Mouse (Mus musculus): ENCODE data around the gene Prkci.

DNA sequence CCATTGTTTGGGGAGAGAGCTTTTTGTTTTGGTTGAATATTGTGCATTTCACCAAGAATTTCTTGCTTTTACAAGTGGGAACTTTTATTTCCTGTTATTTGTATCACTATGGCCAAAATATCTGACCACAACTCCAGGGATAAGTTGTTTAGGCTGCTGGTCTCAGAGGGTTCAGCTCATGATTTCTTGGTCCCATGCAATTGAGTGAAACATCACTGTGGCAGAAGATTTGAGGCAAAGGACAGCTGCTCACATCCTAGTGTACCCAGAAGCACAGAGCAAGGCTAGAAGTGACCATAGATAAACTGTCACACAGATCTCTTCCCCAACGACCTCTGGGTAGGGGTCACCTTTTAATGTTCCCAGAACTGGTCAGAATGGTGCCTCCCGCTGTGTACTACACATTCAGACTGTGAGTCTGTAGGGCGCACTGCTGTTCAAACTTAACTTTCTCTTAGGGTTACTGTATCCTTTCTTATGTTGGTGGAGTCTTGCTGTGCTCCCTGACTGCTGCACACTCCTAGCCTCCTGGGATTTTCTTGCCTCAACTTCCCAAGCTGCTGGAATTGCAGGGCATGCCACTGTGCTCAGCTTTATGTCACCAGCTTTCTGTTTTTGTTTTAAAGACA lies 5.6 kb downstream of the Prkci start:
- TF ChIP-seq CTCF (IDR thresholded peaks at IDR 0.05; ENCODE audit: low read depth, low read length) (no peak), POLR2A (IDR thresholded peaks at IDR 0.05; ENCODE audit: borderline replicate concordance, low read depth, low read length) (no peak)

Measured in bone marrow macrophage, adult 2 months (primary cell).